Mouse (Mus musculus) kidney, embryonic 15.5 days (tissue): ENCODE measurements at regions not wholly inside any gene's neighbourhood (a gene's known extent, or its start where the extent isn't known, plus 50 kb on each side); places are given as distances from the start of the nearest gene placed in this dataset.

Experiments
- ATAC-seq: fragments of 200-750 bp; cut with Nextera tagmentation; replicated peaks from 2 replicates; pipeline ENCODE4 v1.8.0; 2017; ENCODE audit warnings: moderate TSS enrichment; ENCODE audit not compliant: low FRiP score
- H3K27ac ChIP-seq: fragments of 300-500 bp; sonication (generic); 2 replicates; pipeline ENCODE4 v1.5.1; 2015; ENCODE audit warnings: mild to moderate bottlenecking, inconsistent platforms
- H3K27me3 ChIP-seq: fragments of 300-500 bp; sonication (generic); 2 replicates; pipeline ENCODE4 v1.6.1; 2015; ENCODE audit warnings: inconsistent platforms
- H3K36me3 ChIP-seq: fragments of 300-500 bp; sonication (generic); 2 replicates; pipeline ENCODE4 v1.6.1; 2015; ENCODE audit warnings: inconsistent platforms
- H3K4me1 ChIP-seq: fragments of 300-500 bp; sonication (generic); 2 replicates; pipeline ENCODE4 v1.6.1; 2015; ENCODE audit warnings: inconsistent platforms
- H3K4me2 ChIP-seq: fragments of 300-500 bp; sonication (generic); 2 replicates; pipeline ENCODE4 v1.6.1; 2015; ENCODE audit warnings: moderate library complexity, mild to moderate bottlenecking, inconsistent platforms
- H3K4me3 ChIP-seq: fragments of 300-500 bp; sonication (generic); replicated peaks from 2 replicates; pipeline ENCODE4 v1.5.1; 2015; ENCODE audit warnings: mild to moderate bottlenecking, inconsistent platforms
- H3K9ac ChIP-seq: fragments of 300-500 bp; sonication (generic); 2 replicates; pipeline ENCODE4 v1.6.1; 2015; ENCODE audit warnings: mild to moderate bottlenecking, inconsistent platforms
- H3K9me3 ChIP-seq: fragments of 300-500 bp; sonication (generic); replicated peaks from 2 replicates; pipeline ENCODE4 v1.6.1; 2016; ENCODE audit warnings: inconsistent platforms
- WGBS: fragments of 180-500 bp; shearing (Covaris S2); methylation state at CpG from one replicate; pipeline ENCODE4 v1.1.7; 2015; ENCODE audit warnings: mixed read lengths; 5-methylcytosine and 5-hydroxymethylcytosine counted together

DNA sequence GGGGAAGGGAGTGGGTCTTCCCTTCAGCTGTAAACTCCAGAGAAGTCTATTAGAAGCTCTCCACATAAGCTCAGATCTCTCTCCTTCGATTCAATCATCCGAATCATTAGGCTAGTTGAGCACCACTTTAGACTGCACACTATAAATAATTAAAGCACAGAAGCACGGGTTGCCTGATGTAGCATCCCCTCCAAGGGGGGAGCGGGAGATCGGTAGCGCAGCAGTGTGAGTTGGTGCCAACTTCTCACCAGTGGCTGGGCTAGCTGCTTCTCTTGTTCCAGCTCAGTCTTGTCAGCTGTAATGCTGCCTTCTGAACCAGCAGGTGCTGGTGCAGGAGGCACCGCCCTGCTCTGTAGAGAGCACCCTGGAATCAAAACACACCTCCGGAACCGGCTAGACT is 78.6 kb downstream of the A830031A19Rik start:
- Histone ChIP-seq H3K27me3 (no peaks in the 10 kb centered on the region), H3K9me3 (no peaks in the 10 kb centered on the region), H3K4me3 (no peak overlapping the region), H3K36me3 (no peaks in the 10 kb centered on the region), H3K9ac (no peak overlapping the region), H3K4me1 (no peaks in the 10 kb centered on the region), H3K27ac (no peak overlapping the region), H3K4me2 (no peak overlapping the region)
- 71% methylated on average over 9 of the region's 9 CpGs for WGBS
- ATAC-seq = no peak

DNA sequence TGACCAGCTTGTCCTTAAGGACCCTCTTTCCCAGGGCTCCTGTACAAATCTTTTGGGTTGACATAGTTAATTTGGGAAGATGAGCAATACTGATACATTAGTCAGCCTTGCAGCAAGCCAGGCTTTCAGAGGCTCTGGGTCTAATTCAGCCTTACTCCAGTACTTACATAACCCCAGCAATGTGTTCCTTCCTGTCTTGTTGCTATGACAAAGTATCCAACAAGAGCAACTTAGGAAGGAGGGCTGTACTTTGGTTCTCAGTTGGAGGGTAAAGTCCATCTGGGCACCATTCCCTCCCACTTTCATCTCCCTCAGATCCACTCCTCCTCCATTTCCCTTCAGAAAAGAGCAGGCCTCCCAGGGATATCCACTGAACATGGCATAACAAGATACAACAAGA is 80.7 kb downstream of the A830031A19Rik start:
- Histone ChIP-seq H3K27ac (no peak overlapping the region), H3K36me3 (no peaks in the 10 kb centered on the region), H3K9ac (no peak overlapping the region), H3K9me3 (no peaks in the 10 kb centered on the region), H3K4me1 (no peaks in the 10 kb centered on the region), H3K4me2 (no peak overlapping the region), H3K4me3 (no peak overlapping the region), H3K27me3 (no peaks in the 10 kb centered on the region)
- no peak for ATAC-seq

GRCm38 (mm10) chr11:23987532-23988450 is 87.1 kb downstream of the A830031A19Rik start:
- WGBS = 64% methylated on average over 7 of the region's 7 CpGs
- no peak for ATAC-seq
- no peak overlapping the region for H3K27ac ChIP-seq
- no peaks in the 10 kb centered on the region for H3K4me1 ChIP-seq
- H3K9me3 ChIP-seq = no peaks in the 10 kb centered on the region
- no peak overlapping the region for H3K4me2 ChIP-seq
- H3K4me3 ChIP-seq = no peak overlapping the region
- no peak overlapping the region for H3K9ac ChIP-seq
- H3K36me3 ChIP-seq = no peaks in the 10 kb centered on the region
- no peaks in the 10 kb centered on the region for H3K27me3 ChIP-seq

GRCm38 (mm10) chr11:23985231-23985630 is 89.6 kb downstream of the A830031A19Rik start:
- Histone ChIP-seq H3K27ac (no peak overlapping the region), H3K4me1 (no peaks in the 10 kb centered on the region), H3K4me2 (no peak overlapping the region), H3K36me3 (no peaks in the 10 kb centered on the region), H3K9ac (no peak overlapping the region), H3K9me3 (no peaks in the 10 kb centered on the region), H3K4me3 (no peak overlapping the region), H3K27me3 (no peaks in the 10 kb centered on the region; the same call in 1 of the 2 replicates)
- ATAC-seq = no peak
- 91% methylated on average over 3 of the region's 3 CpGs for WGBS

DNA sequence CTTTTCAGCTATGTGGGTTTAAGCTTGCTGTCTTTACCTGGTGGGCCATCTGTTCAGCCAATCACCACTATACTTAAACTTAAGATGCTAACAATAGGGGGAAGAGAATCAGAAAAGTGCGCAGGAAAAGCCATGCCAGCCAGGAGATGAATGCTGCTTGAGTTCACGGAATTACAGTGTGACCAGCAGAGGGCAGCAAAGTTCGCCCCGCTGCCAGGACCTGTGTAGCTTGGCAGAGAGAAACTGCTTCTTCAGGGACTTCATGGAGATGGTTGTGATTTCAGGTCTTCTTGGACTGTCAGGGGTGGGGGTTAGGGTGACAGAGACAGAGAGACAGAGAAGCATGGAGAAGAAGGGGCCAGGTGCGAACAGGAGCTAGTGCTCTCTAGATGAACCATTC is 84.3 kb upstream of the Papolg start:
- 12% methylated on average over 5 of the region's 5 CpGs for WGBS
- Histone ChIP-seq H3K36me3 (no peaks in the 10 kb centered on the region), H3K4me3 (no peak overlapping the region), H3K9ac (no peak overlapping the region), H3K27me3 (no peaks in the 10 kb centered on the region; the same call in 1 of the 2 replicates), H3K9me3 (no peaks in the 10 kb centered on the region), H3K4me1 (no peaks in the 10 kb centered on the region), H3K4me2 (no peak overlapping the region), H3K27ac (no peak overlapping the region)
- ATAC-seq = peak; percentile 81

DNA sequence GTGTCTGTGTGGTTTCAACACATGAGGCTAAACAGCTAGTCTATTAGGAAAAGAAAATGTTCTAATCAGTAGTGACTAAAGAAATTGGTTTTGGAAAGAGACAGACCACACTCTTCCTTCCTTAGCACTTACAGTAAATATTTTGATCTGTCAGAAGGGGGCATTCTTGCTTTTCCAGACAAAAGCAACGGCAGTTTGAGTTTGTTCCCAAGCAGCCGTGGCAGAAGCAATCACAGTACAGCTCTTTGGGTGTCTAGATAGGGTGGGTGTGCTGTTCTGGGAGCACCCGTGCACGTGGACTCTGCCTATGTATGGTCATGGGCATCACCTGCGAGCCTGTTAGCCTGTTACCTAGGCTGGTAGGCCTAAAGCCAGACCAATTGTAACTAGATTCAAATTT is 83.2 kb upstream of the Papolg start:
- H3K36me3 ChIP-seq = no peaks in the 10 kb centered on the region

GRCm38 (mm10) chr11:23977096-23977495 is 82.0 kb upstream of the Papolg start:
- no peak overlapping the region for H3K9ac ChIP-seq
- H3K36me3 ChIP-seq = no peaks in the 10 kb centered on the region
- H3K9me3 ChIP-seq = no peaks in the 10 kb centered on the region
- no peak overlapping the region for H3K27ac ChIP-seq
- no peak for ATAC-seq
- no peak overlapping the region for H3K4me3 ChIP-seq
- no peaks in the 10 kb centered on the region; the same call in 1 of the 2 replicates for H3K27me3 ChIP-seq
- no peaks in the 10 kb centered on the region for H3K4me1 ChIP-seq
- 73% methylated on average over 8 of the region's 8 CpGs for WGBS
- H3K4me2 ChIP-seq = no peak overlapping the region

More for the DNA sequence above, 83.2 kb upstream of the Papolg start:
- Histone ChIP-seq H3K27me3 (no peaks in the 10 kb centered on the region; the same call in 1 of the 2 replicates), H3K27ac (no peak overlapping the region), H3K4me2 (no peak overlapping the region), H3K9ac (no peak overlapping the region), H3K4me3 (no peak overlapping the region), H3K4me1 (no peaks in the 10 kb centered on the region), H3K9me3 (no peaks in the 10 kb centered on the region)
- 76% methylated on average over 5 of the region's 5 CpGs for WGBS
- no peak for ATAC-seq

GRCm38 (mm10) chr11:23954323-23954722 is 59.3 kb upstream of the Papolg start:
- Histone ChIP-seq H3K9me3 (no peaks in the 10 kb centered on the region), H3K4me2 (peak overlapping the region; percentile 24), H3K27ac (no peak overlapping the region), H3K27me3 (peaks cover 9% of the 10 kb centered on the region; the same call in 1 of the 2 replicates), H3K4me3 (no peak overlapping the region), H3K36me3 (no peaks in the 10 kb centered on the region), H3K4me1 (no peaks in the 10 kb centered on the region), H3K9ac (0 out of 2 replicates have a peak overlapping the region, but pooled peaks have one; percentile 1)
- ATAC-seq = no peak
- WGBS = 3% methylated on average over 4 of the region's 4 CpGs

GRCm38 (mm10) chr11:23945966-23946365 is 50.9 kb upstream of the Papolg start:
- Histone ChIP-seq H3K27me3 (no peaks in the 10 kb centered on the region), H3K4me2 (no peak overlapping the region), H3K4me1 (no peaks in the 10 kb centered on the region), H3K4me3 (no peak overlapping the region), H3K9me3 (no peaks in the 10 kb centered on the region), H3K36me3 (no peaks in the 10 kb centered on the region), H3K27ac (no peak overlapping the region), H3K9ac (no peak overlapping the region)
- no peak for ATAC-seq
